Mouse (Mus musculus) neural tube, embryonic 11.5 days (tissue): ENCODE measurements around the gene Tmed10. TPM values are rescaled to one million over a fixed set of nuclear protein-coding genes. Genes with fewer than 3 reads are reported as not detected.

ENCODE experiments used
- ATAC-seq: fragments of 200-750 bp; cut with Nextera tagmentation; 2 replicates; pipeline ENCODE4 v1.8.0; 2017; ENCODE audit warnings: moderate number of reproducible peaks, mild to moderate bottlenecking, moderate TSS enrichment, moderate library complexity; ENCODE audit not compliant: insufficient read depth, low FRiP score, low TSS enrichment
- DNase-seq: peaks from one replicate; pipeline ENCODE4 v3.0.0-alpha.2; 2015; ENCODE audit warnings: low spot score
- H3K27ac ChIP-seq: fragments of 300-500 bp; sonication (generic); 2 replicates; pipeline ENCODE4 v1.5.1; 2014; ENCODE audit warnings: low read depth, mild to moderate bottlenecking, low read length
- H3K27me3 ChIP-seq: fragments of 300-500 bp; sonication (generic); 2 replicates; pipeline ENCODE4 v1.6.1; 2014; ENCODE audit warnings: mild to moderate bottlenecking, low read length, mixed read lengths; ENCODE audit not compliant: control insufficient read depth, insufficient read depth
- H3K36me3 ChIP-seq: fragments of 300-500 bp; sonication (generic); 2 replicates; pipeline ENCODE4 v1.6.1; 2014; ENCODE audit warnings: mild to moderate bottlenecking, low read length, moderate library complexity, mixed read lengths; ENCODE audit not compliant: control insufficient read depth, insufficient read depth
- H3K4me1 ChIP-seq: fragments of 300-500 bp; sonication (generic); 2 replicates; pipeline ENCODE4 v1.6.1; 2014; ENCODE audit warnings: low read length, mixed read lengths; ENCODE audit not compliant: control insufficient read depth, insufficient read depth
- H3K4me2 ChIP-seq: fragments of 300-500 bp; sonication (generic); 2 replicates; pipeline ENCODE4 v1.6.1; 2014; ENCODE audit warnings: low read depth, mild to moderate bottlenecking, moderate library complexity
- H3K4me3 ChIP-seq: fragments of 300-500 bp; sonication (generic); 2 replicates; pipeline ENCODE4 v1.5.1; 2014; ENCODE audit warnings: low read depth, low read length
- H3K9ac ChIP-seq: fragments of 300-500 bp; sonication (generic); 2 replicates; pipeline ENCODE4 v1.6.1; 2014; ENCODE audit warnings: mild to moderate bottlenecking, low read length
- H3K9me3 ChIP-seq: fragments of 300-500 bp; sonication (generic); 2 replicates; pipeline ENCODE4 v1.6.1; 2016; ENCODE audit warnings: low read length; ENCODE audit not compliant: control insufficient read depth
- WGBS: fragments of 180-500 bp; shearing (Covaris S2); extraction: QIAGEN DNeasy Blood & Tissue Kit; methylation state at CpG from one replicate; pipeline ENCODE4 v1.1.7; 2014; 5-methylcytosine and 5-hydroxymethylcytosine counted together
- polyA plus RNA-seq: library from polyadenylated mRNA; unstranded; fragments of >200 nt; fragmentation: Nextera tagmentation; extraction: Ambion mirVana; gene quantifications from 2 replicates; pipeline ENCODE4 v1.2.1, GENCODE M21; 2014

Tmed10 gene
- polyA plus RNA-seq, 1 experiment from 2014 or later = 271 TPM

GRCm38 (mm10) chr12:85308651-85309050 is 66.0 kb downstream of the Tmed10 start:
- no peak overlapping the region for H3K27ac ChIP-seq
- no peak overlapping the region for H3K4me2 ChIP-seq
- no peaks in the 10 kb centered on the region for H3K9me3 ChIP-seq
- peaks cover 3% of the 10 kb centered on the region for H3K4me1 ChIP-seq
- H3K27me3 ChIP-seq = no peaks in the 10 kb centered on the region
- H3K9ac ChIP-seq = no peak overlapping the region
- no peak overlapping the region for H3K4me3 ChIP-seq
- WGBS = 83% methylated on average over 3 of the region's 3 CpGs
- no peak for ATAC-seq
- peaks cover 19% of the 10 kb centered on the region for H3K36me3 ChIP-seq
- no peak for DNase-seq

GRCm38 (mm10) chr12:85305247-85305892 is 69.3 kb downstream of the Tmed10 start:
- Histone ChIP-seq H3K4me2 (no peak overlapping the region), H3K9ac (no peak overlapping the region), H3K9me3 (no peaks in the 10 kb centered on the region), H3K4me3 (no peak overlapping the region), H3K27ac (no peak overlapping the region), H3K36me3 (peaks cover 28% of the 10 kb centered on the region), H3K4me1 (peaks cover 3% of the 10 kb centered on the region), H3K27me3 (no peaks in the 10 kb centered on the region)
- ATAC-seq (no peak), DNase-seq (peak; percentile 84)
- 48% methylated on average over 16 of the region's 16 CpGs for WGBS

DNA sequence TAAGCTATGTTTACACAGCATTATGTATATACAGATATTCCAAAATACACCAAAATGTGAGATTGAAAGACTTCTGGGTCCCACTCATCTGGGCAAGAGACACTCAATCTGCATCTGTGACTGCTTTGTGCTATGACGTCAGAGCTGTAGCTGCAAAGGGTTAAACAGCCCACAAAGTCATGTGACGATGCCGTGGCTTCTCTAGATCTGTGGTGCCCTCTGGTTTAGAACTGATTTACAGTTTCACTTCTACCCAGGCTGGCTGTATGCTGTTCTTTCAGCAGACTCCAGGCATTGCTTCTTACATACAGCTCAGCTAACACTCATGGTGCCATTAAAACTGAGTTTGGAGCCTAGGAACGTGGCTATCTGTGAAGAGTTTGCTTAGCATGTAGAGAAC is 69.9 kb downstream of the Tmed10 start:
- Histone ChIP-seq H3K36me3 (peaks cover 28% of the 10 kb centered on the region), H3K9ac (no peak overlapping the region), H3K27me3 (no peaks in the 10 kb centered on the region), H3K4me3 (no peak overlapping the region), H3K4me1 (peaks cover 3% of the 10 kb centered on the region), H3K4me2 (no peak overlapping the region), H3K27ac (no peak overlapping the region), H3K9me3 (no peaks in the 10 kb centered on the region)
- no peak for DNase-seq
- ATAC-seq = no peak
- 81% methylated on average over 4 of the region's 4 CpGs for WGBS

DNA sequence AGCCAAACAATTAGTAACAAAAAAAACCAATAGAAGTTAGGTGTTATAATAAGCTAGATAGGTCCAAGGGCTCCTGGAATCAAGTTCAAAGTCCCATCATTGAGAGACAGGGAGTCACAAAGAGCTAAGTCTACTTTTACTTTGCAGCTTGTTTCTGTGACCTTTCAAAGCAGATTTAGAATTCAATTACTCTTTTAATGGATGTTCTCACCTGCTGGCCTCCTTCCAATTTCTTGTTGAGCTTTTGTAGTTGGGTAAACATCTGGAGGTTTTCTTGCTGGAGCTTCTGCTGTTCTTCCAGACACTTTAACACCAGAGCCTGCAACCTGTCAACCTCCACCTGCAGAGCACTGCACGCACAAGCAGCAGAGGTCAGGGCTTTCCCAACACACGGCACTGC is 71.4 kb downstream of the Tmed10 start:
- Histone ChIP-seq H3K27me3 (no peaks in the 10 kb centered on the region), H3K9ac (no peak overlapping the region), H3K4me2 (no peak overlapping the region), H3K27ac (no peak overlapping the region), H3K4me1 (peaks cover 6% of the 10 kb centered on the region), H3K9me3 (no peaks in the 10 kb centered on the region), H3K36me3 (peaks cover 20% of the 10 kb centered on the region), H3K4me3 (no peak overlapping the region)
- no peak for DNase-seq
- ATAC-seq = no peak
- 68% methylated on average over 2 of the region's 2 CpGs for WGBS

DNA sequence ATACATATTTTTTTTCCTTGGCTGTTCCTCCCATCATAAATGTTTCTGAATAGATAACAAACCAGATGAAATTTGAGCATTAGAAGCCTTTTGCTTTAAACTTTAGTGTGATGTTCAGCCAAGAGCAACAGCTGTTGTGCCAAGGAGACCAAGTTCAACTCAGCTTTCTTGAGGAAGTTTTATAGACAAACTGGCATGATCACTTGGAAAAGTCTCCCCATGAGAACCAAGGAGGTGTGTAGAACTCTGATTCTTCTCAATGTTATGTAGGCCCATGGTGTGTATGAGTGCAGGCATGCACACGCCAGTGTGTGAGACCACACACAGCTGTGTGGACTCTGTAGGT is 75.8 kb downstream of the Tmed10 start:
- Histone ChIP-seq H3K27me3 (no peaks in the 10 kb centered on the region), H3K4me1 (peaks cover 4% of the 10 kb centered on the region; the same call in 1 of the 2 replicates), H3K4me2 (no peak overlapping the region), H3K4me3 (no peak overlapping the region), H3K36me3 (peaks cover 9% of the 10 kb centered on the region), H3K9ac (no peak overlapping the region), H3K9me3 (no peaks in the 10 kb centered on the region), H3K27ac (no peak overlapping the region)
- ATAC-seq (no peak), DNase-seq (no peak)
- 63% methylated on average over 1 of the region's 1 CpGs for WGBS

GRCm38 (mm10) chr12:85298127-85298834 is 76.4 kb downstream of the Tmed10 start:
- Histone ChIP-seq H3K27ac (peak overlapping the region; percentile 29; the same call in 1 of the 2 replicates), H3K4me2 (no peak overlapping the region), H3K27me3 (no peaks in the 10 kb centered on the region), H3K36me3 (peaks cover 9% of the 10 kb centered on the region), H3K4me3 (no peak overlapping the region), H3K9ac (no peak overlapping the region), H3K4me1 (peaks cover 4% of the 10 kb centered on the region; the same call in 1 of the 2 replicates), H3K9me3 (no peaks in the 10 kb centered on the region)
- ATAC-seq (no peak), DNase-seq (no peak)
- 29% methylated on average over 11 of the region's 11 CpGs for WGBS

DNA sequence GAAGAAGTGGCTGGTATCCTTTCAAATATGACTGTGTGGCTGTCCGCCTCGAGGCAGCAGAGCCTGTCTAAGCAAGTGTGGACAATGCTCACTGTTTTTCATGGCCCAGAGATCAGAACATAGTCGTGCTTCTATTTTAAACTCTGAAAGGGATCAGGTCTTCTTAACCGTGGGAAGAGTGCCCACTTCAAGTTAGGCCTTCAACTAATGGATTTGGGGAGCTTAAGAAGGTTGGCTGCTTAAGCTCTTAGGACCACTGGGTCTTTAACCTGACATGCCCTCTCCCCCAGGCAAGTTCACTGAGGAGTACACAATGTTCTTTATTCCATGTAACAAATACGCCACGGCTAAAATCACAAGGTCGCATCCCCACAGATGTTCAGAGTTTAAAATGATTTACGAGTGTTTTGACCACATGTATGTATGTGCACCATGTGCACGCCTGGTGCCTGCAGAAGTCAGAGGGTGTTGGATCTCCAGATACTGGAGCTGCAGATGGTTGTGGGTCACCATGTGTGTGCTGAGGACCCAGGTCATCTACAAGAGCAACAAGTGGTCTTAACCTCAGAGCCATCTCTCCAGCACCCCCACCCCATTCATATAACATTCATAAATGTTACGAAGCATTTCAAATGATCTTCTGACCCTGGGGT is 77.2 kb downstream of the Tmed10 start:
- Histone ChIP-seq H3K4me2 (no peak overlapping the region), H3K4me3 (no peak overlapping the region), H3K36me3 (peaks cover 9% of the 10 kb centered on the region), H3K9ac (no peak overlapping the region), H3K4me1 (peaks cover 4% of the 10 kb centered on the region; the same call in 1 of the 2 replicates), H3K27ac (peak overlapping the region; percentile 29; the same call in 1 of the 2 replicates), H3K27me3 (no peaks in the 10 kb centered on the region), H3K9me3 (no peaks in the 10 kb centered on the region)
- 72% methylated on average over 10 of the region's 10 CpGs for WGBS
- DNase-seq (no peak), ATAC-seq (no peak)

- no peaks in the 10 kb centered on the region for H3K9me3 ChIP-seq
- ATAC-seq (no peak), DNase-seq (no peak)
- no peak overlapping the region for H3K4me3 ChIP-seq
- H3K27ac ChIP-seq = no peak overlapping the region
- H3K4me2 ChIP-seq = no peak overlapping the region
- 69% methylated on average over 5 of the region's 5 CpGs for WGBS
- no peak overlapping the region for H3K9ac ChIP-seq
- peaks cover 4% of the 10 kb centered on the region; the same call in 1 of the 2 replicates for H3K4me1 ChIP-seq
- H3K27me3 ChIP-seq = no peaks in the 10 kb centered on the region
- peaks cover 7% of the 10 kb centered on the region for H3K36me3 ChIP-seq
Measured at GRCm38 (mm10) chr12:85296915-85297314, 77.7 kb downstream of the Tmed10 start.
